Mouse (Mus musculus) MEL (cell line): ENCODE data around the gene Rsrp1. TPM values are rescaled to one million over a fixed set of nuclear protein-coding genes. Genes with fewer than 3 reads are reported as not detected.

Source experiments
- DNase-seq: peaks from one replicate; pipeline ENCODE4 v3.0.0; 2011; ENCODE audit warnings: low read depth, low spot score
- H3K27ac ChIP-seq: 2 replicates; pipeline ENCODE4 v1.5.1; 2012; ENCODE audit warnings: low read depth, mild to moderate bottlenecking, control low read depth, low read length, moderate library complexity; ENCODE audit not compliant: control insufficient read depth
- H3K27me3 ChIP-seq, 2 experiments: fragments of 150-350 bp in 1 of 2; sonication (generic) in 1 of 2; 2 replicates each; pipeline ENCODE4 v1.6.1; 2012; ENCODE audit warnings: low read length in 2 of 2, mild to moderate bottlenecking in 2 of 2, improper control_type of control experiment in 1 of 2, moderate library complexity in 1 of 2; ENCODE audit not compliant: insufficient read depth in 2 of 2, control insufficient read depth in 1 of 2
- H3K36me3 ChIP-seq, 2 experiments: 2 replicates each; pipeline ENCODE4 v1.6.1; 2012 to 2014; ENCODE audit warnings: low read length in 2 of 2, improper control_type of control experiment in 1 of 2, inconsistent platforms in 1 of 2, mild to moderate bottlenecking in 1 of 2; ENCODE audit not compliant: insufficient read depth in 2 of 2, control insufficient read depth in 1 of 2
- H3K4me1 ChIP-seq, 2 experiments: fragments of 150-350 bp in 1 of 2; sonication (generic) in 1 of 2; 2 replicates each; pipeline ENCODE4 v1.6.1; 2012; ENCODE audit warnings: low read length in 2 of 2, improper control_type of control experiment in 1 of 2, mild to moderate bottlenecking in 1 of 2; ENCODE audit not compliant: insufficient read depth in 2 of 2, control insufficient read depth in 1 of 2
- H3K4me3 ChIP-seq, 2 experiments: fragments of 150-350 bp in 1 of 2; sonication (generic) in 1 of 2; 2 replicates each; pipeline ENCODE4 v1.5.1; 2012; ENCODE audit warnings: low read depth in 2 of 2, low read length in 2 of 2, mild to moderate bottlenecking in 2 of 2, moderate library complexity in 2 of 2, control low read depth in 1 of 2, improper control_type of control experiment in 1 of 2; ENCODE audit not compliant: control insufficient read depth in 1 of 2, insufficient read depth in 1 of 2
- H3K79me2 ChIP-seq: 2 replicates; pipeline ENCODE4 v1.6.1; 2012; ENCODE audit warnings: mild to moderate bottlenecking, low read length, moderate library complexity; ENCODE audit not compliant: control insufficient read depth, poor library complexity, insufficient read depth
- H3K9ac ChIP-seq: 2 replicates; pipeline ENCODE4 v1.6.1; 2012; ENCODE audit warnings: low read depth, mild to moderate bottlenecking, control low read depth, low read length, moderate library complexity; ENCODE audit not compliant: control insufficient read depth, poor library complexity, severe bottlenecking
- H3K9me3 ChIP-seq: fragments of 150-350 bp; sonication (generic); replicated peaks from 2 replicates; pipeline ENCODE4 v1.6.1; 2012; ENCODE audit warnings: mild to moderate bottlenecking, low read length, improper control_type of control experiment, moderate library complexity; ENCODE audit not compliant: insufficient read depth
- BHLHE40 ChIP-seq: IDR thresholded peaks from 2 replicates; pipeline ENCODE4 v1.6.1; 2012; ENCODE audit warnings: low read depth, mild to moderate bottlenecking, inconsistent platforms, low read length, improper control_type of control experiment, borderline replicate concordance
- CHD1 ChIP-seq: IDR thresholded peaks from 2 replicates; pipeline ENCODE4 v1.6.1; 2012; ENCODE audit warnings: low read depth, mild to moderate bottlenecking, inconsistent platforms, low read length, improper control_type of control experiment
- EP300 ChIP-seq, 2 experiments: IDR thresholded peaks; 2 replicates each; pipeline ENCODE4 v1.6.1; 2011; ENCODE audit warnings: improper control_type of control experiment in 2 of 2, low read length in 2 of 2, low read depth in 1 of 2, mild to moderate bottlenecking in 1 of 2
- ETS1 ChIP-seq: IDR thresholded peaks from 2 replicates; pipeline ENCODE4 v1.6.1; 2012; ENCODE audit warnings: low read depth, mild to moderate bottlenecking, inconsistent platforms, low read length, improper control_type of control experiment, moderate library complexity
- GABPA ChIP-seq: IDR thresholded peaks from 2 replicates; pipeline ENCODE4 v1.6.1; 2012; ENCODE audit warnings: low read depth, mild to moderate bottlenecking, inconsistent platforms, low read length, improper control_type of control experiment, moderate library complexity
- GATA1 ChIP-seq: IDR thresholded peaks from 2 replicates; pipeline ENCODE4 v1.6.1; 2011; ENCODE audit warnings: low read depth, low read length, improper control_type of control experiment
- HCFC1 ChIP-seq: IDR thresholded peaks from 2 replicates; pipeline ENCODE4 v1.6.1; 2012; ENCODE audit warnings: low read depth, mild to moderate bottlenecking, inconsistent platforms, low read length, improper control_type of control experiment, moderate library complexity
- JUND ChIP-seq: IDR thresholded peaks from 2 replicates; pipeline ENCODE4 v1.6.1; 2011; ENCODE audit warnings: low read depth, mild to moderate bottlenecking, improper control_type of control experiment, low read length
- MAFK ChIP-seq: IDR thresholded peaks from 2 replicates; pipeline ENCODE4 v1.6.1; 2011; ENCODE audit warnings: low read depth, mild to moderate bottlenecking, low read length, improper control_type of control experiment, borderline replicate concordance
- MAX ChIP-seq: IDR thresholded peaks from 2 replicates; pipeline ENCODE4 v1.6.1; 2011; ENCODE audit warnings: low read length, improper control_type of control experiment
- MAZ ChIP-seq: IDR thresholded peaks from 2 replicates; pipeline ENCODE4 v1.6.1; 2012; ENCODE audit warnings: low read depth, mild to moderate bottlenecking, inconsistent platforms, low read length, improper control_type of control experiment
- MXI1 ChIP-seq: IDR thresholded peaks from 2 replicates; pipeline ENCODE4 v1.6.1; 2011; ENCODE audit warnings: mild to moderate bottlenecking, low read depth, low read length, improper control_type of control experiment
- MYB ChIP-seq: IDR thresholded peaks from 2 replicates; pipeline ENCODE4 v1.6.1; 2011; ENCODE audit warnings: mild to moderate bottlenecking, low read depth, low read length, improper control_type of control experiment
- MYC ChIP-seq: IDR thresholded peaks from 2 replicates; pipeline ENCODE4 v1.6.1; 2011; ENCODE audit warnings: low read depth, mild to moderate bottlenecking, low read length, improper control_type of control experiment, moderate library complexity
- NELFE ChIP-seq: IDR thresholded peaks from 2 replicates; pipeline ENCODE4 v1.6.1; 2011; ENCODE audit warnings: low read depth, low read length, improper control_type of control experiment
- NRF1 ChIP-seq: IDR thresholded peaks from 2 replicates; pipeline ENCODE4 v1.6.1; 2014; ENCODE audit warnings: low read depth, mild to moderate bottlenecking, inconsistent platforms, low read length, improper control_type of control experiment, moderate library complexity; ENCODE audit not compliant: poor library complexity, insufficient read depth, severe bottlenecking
- POLR2A ChIP-seq, 2 experiments: IDR thresholded peaks; 2 replicates each; pipeline ENCODE4 v1.6.1; 2011 to 2012; ENCODE audit warnings: low read length in 2 of 2, mild to moderate bottlenecking in 2 of 2, control low read depth in 1 of 2, improper control_type of control experiment in 1 of 2, low read depth in 1 of 2, moderate library complexity in 1 of 2; ENCODE audit not compliant: control insufficient read depth in 1 of 2, insufficient read depth in 1 of 2, poor library complexity in 1 of 2
- POLR2AphosphoS5 ChIP-seq: IDR thresholded peaks from 2 replicates; pipeline ENCODE4 v1.6.1; 2012; ENCODE audit warnings: low read depth, borderline replicate concordance, mild to moderate bottlenecking, inconsistent platforms, low read length, moderate library complexity, mixed read lengths
- TBP ChIP-seq: IDR thresholded peaks from 2 replicates; pipeline ENCODE4 v1.8.0; 2011; ENCODE audit warnings: low read depth, low read length, improper control_type of control experiment
- TCF12 ChIP-seq: IDR thresholded peaks from 2 replicates; pipeline ENCODE4 v1.6.1; 2014; ENCODE audit warnings: low read depth, mild to moderate bottlenecking, inconsistent platforms, low read length, improper control_type of control experiment, moderate library complexity
- UBTF ChIP-seq: IDR thresholded peaks from 2 replicates; pipeline ENCODE4 v1.6.1; 2012; ENCODE audit warnings: low read depth, mild to moderate bottlenecking, inconsistent platforms, low read length, improper control_type of control experiment, moderate library complexity, borderline replicate concordance; ENCODE audit not compliant: insufficient read depth
- USF1 ChIP-seq: IDR thresholded peaks from 2 replicates; pipeline ENCODE4 v1.6.1; 2014; ENCODE audit warnings: low read depth, mild to moderate bottlenecking, inconsistent platforms, low read length, improper control_type of control experiment, moderate library complexity
- USF2 ChIP-seq, 2 experiments: IDR thresholded peaks; 2 replicates each; pipeline ENCODE4 v1.6.1; 2011 to 2012; ENCODE audit warnings: improper control_type of control experiment in 2 of 2, low read length in 2 of 2, borderline replicate concordance in 1 of 2, inconsistent platforms in 1 of 2, low read depth in 1 of 2, mild to moderate bottlenecking in 1 of 2; ENCODE audit not compliant: insufficient read depth in 1 of 2
- ZKSCAN1 ChIP-seq: IDR thresholded peaks from 2 replicates; pipeline ENCODE4 v1.6.1; 2012; ENCODE audit warnings: low read depth, mild to moderate bottlenecking, inconsistent platforms, low read length, improper control_type of control experiment, moderate library complexity
- ZMIZ1 ChIP-seq: IDR thresholded peaks from 2 replicates; pipeline ENCODE4 v1.6.1; 2012; ENCODE audit warnings: low read depth, mild to moderate bottlenecking, inconsistent platforms, low read length, improper control_type of control experiment, moderate library complexity
- ZNF384 ChIP-seq: IDR thresholded peaks from 2 replicates; pipeline ENCODE4 v1.6.1; 2012; ENCODE audit warnings: low read depth, mild to moderate bottlenecking, inconsistent platforms, low read length, improper control_type of control experiment
- polyA plus RNA-seq, 2 experiments: library from polyadenylated mRNA; stranded (reverse) in 1 of 2; unstranded in 1 of 2; fragments of >175 nt in 1 of 2; fragments of >200 nt in 1 of 2; gene quantifications; 2 replicates each; pipeline versions ENCODE4 v1.2.1 to v1.2.4; 2012; ENCODE audit warnings: low replicate concordance in 2 of 2, low read depth in 1 of 2; ENCODE audit not compliant: insufficient read length in 2 of 2, insufficient read depth in 1 of 2, missing spikeins in 1 of 2
- total RNA-seq: library from RNA; depleted of rRNA; stranded (reverse); fragments of 300-350 nt; gene quantifications from 2 replicates; pipeline ENCODE4 v1.2.3, GENCODE M21; 2012

Rsrp1 gene
- total and polyA plus RNA-seq, 3 experiments, result 59.5 to 110 TPM; not detected in 1

DNA sequence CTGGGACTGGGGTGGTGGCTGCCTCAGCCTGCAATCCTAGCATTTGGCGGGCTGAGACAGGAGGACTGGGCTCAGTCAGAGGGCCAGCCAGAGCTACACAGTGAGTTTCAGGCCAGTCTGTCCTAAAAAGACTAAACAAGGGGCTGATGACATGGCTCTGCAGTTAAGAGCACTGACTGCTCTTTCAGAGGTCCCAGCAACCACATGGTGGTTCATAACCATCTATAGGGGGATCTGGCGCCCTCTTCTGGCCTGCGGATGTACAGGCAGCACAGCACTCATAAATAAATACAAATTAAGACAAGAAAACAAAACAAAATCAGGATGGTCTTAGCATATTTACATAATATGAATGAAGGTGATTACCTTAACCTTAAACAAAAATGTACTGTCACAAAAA lies 10.0 kb upstream of the Rsrp1 start (continued):
- TF ChIP-seq TCF12 (no peak), POLR2AphosphoS5 (no peak), ZNF384 (no peak), NELFE (no peak), MAZ (no peak), EP300 (IDR thresholded peaks at IDR 0.05; ENCODE audit: low read depth in 1 of 2, low read length in 2 of 2) (no peak), MYC (peak; percentile 95), ZKSCAN1 (no peak), USF2 (IDR thresholded peaks at IDR 0.05; ENCODE audit: borderline replicate concordance in 1 of 2, insufficient read depth in 1 of 2, low read depth in 1 of 2, low read length in 2 of 2) (no peak)
- TF ChIP-seq, all 39 proteins: peak for 7

DNA sequence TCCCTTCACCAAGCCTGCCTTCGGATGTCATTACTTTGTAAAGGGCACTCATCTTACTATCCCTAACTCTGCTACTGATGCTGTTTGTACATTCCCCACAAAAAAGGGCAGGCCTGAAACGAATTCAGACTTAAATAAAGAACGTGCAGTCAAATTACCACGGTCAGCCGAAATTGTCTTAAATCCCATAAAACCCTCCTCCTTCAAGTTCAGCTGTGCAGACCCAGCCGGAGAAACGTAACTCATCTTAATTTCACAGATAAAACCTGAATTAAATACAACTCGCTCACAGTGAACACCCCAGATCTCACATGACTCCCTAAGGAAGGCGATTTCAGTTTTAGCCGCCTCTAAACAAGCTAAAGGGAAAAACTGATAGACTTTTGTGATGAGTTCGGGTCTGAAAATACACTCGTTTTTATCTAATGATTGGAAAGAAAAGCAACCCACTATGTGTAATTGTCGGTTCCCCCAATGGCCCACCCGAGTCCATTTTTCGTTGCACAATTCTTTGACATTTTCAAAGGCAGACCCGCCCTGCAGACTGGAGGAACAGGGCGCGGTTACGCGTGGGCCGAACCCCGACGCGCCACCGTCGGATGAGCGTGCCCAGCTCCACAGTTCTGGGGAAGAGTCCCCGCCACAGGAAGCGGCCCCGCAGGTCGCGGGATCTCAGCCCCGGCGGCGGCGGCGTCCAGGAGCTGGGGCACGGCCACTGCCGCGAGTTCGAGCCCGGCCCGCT lies 9.1 kb upstream of the Rsrp1 start:
- H3K79me2 ChIP-seq, result peaks cover 11% of the 10 kb centered on the region
- H3K27me3 ChIP-seq, result no peaks in the 10 kb centered on the region
- peaks cover 12 to 25% of the 10 kb centered on the region in 2 experiments for H3K36me3 ChIP-seq
- H3K4me1 ChIP-seq, result peaks cover 28 to 41% of the 10 kb centered on the region in 2 experiments
- peak; percentile 20; the same call in 1 of the 2 replicates for TF ChIP-seq MXI1
- no peak for TF ChIP-seq ZMIZ1
- 0 out of 2 replicates have a peak, but pooled peaks have one; percentile 31 for TF ChIP-seq CHD1
- TF ChIP-seq ZNF384, result 0 out of 2 replicates have a peak, but pooled peaks have one; percentile 4
- TF ChIP-seq TBP, result 0 out of 2 replicates have a peak, but pooled peaks have one; percentile 10
- H3K9me3 ChIP-seq, result no peaks in the 10 kb centered on the region
- peak; percentile 60 for DNase-seq
- H3K9ac ChIP-seq, result peak overlapping the region; percentile 85
- H3K27ac ChIP-seq, result peak overlapping the region; percentile 85
- H3K4me3 ChIP-seq, result peak overlapping the region; percentile 72 to 94

DNA sequence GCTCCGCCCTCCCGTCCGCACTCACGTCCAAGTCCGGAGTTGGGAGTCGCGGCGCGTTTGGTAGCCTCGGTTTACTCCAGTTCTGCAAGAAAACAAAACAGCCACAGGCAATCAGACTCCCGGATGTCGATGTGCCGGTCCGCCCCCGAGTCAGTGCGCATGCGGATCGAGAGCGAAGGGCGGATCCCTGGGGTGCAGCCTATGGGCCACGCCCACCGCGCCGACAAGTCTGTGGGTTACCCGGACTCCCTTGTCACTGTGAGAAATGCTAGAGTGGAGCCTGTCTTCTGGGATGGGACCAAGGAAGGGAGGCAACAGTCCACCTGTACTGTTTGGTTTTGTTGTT lies 8.6 kb upstream of the Rsrp1 start, which contains the start of gene Tmem50a:
Gene Tmem50a (minus strand): TSS at position 161 of the 346 bp plus-strand sequence.
- Histone ChIP-seq H3K27me3 (no peaks in the 10 kb centered on the region), H3K36me3 (peaks cover 9 to 27% of the 10 kb centered on the region in 2 experiments), H3K9ac (peak within 1 kb of the TSS; percentile 85), H3K79me2 (peaks cover 11% of the 10 kb centered on the region), H3K4me3 (peak within 1 kb of the TSS; percentile 72 to 94), H3K9me3 (no peaks in the 10 kb centered on the region), H3K4me1 (peaks cover 31 to 45% of the 10 kb centered on the region in 2 experiments), H3K27ac (peak within 1 kb of the TSS; percentile 85)
- DNase-seq, result peak; percentile 97
- no peak for TF ChIP-seq USF1
- TF ChIP-seq MAFK, result no peak
- no peak for TF ChIP-seq MYC
- no peak for TF ChIP-seq UBTF
- peak; percentile 75 for TF ChIP-seq HCFC1
- peak; percentile 56 for TF ChIP-seq MAX
- TF ChIP-seq MXI1, result peak; percentile 76
- no peak for TF ChIP-seq ZKSCAN1
- peak in 1 of 2 experiments; percentile 29; a peak in 1 of 4 replicates for TF ChIP-seq EP300 (IDR thresholded peaks at IDR 0.05; ENCODE audit: low read depth in 1 of 2, low read length in 2 of 2)
- peak; percentile 95 for TF ChIP-seq NRF1
- no peak for TF ChIP-seq POLR2AphosphoS5
- TF ChIP-seq CHD1, result no peak
- no peak for TF ChIP-seq MYB
- TF ChIP-seq ETS1, result peak; percentile 35; the same call in 1 of the 2 replicates
- TF ChIP-seq GATA1, result no peak
- peak; percentile 91 for TF ChIP-seq ZMIZ1
- TF ChIP-seq BHLHE40, result no peak
- no peak for TF ChIP-seq JUND
- no peak for TF ChIP-seq GABPA
- TF ChIP-seq POLR2A (IDR thresholded peaks at IDR 0.05; ENCODE audit: control insufficient read depth in 1 of 2, insufficient read depth in 1 of 2, low read depth in 1 of 2, low read length in 2 of 2, poor library complexity in 1 of 2), result peak; percentile 74 to 85
